Mouse (Mus musculus) c-Kit-positive CD71-positive TER-119-negative erythroid progenitor cells, embryonic 14.5 days (primary cell): Measurements from ENCODE around the gene Il15.

Experiments
- DNase-seq: peaks from one replicate; pipeline ENCODE4 v3.0.0-alpha.2; 2013; ENCODE audit warnings: low read depth

Il15 gene

DNA sequence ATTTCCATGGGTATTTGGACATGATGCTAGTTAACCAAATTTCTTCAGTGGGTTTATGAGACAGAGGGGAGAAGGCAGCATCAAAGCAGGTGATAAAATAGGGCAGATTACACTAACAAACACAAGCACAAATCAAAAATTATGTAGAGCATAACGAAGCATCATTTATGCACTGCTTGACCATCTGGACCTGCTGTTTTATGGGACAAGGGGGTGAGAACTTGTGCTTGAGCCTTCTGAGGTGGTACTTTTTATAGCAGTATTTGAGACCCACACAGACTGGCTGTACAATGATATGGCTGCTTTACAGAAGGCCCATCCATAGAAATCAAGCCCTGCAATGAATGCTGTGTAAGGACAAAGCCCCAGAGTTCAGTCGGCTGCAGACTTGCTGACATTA is 46.9 kb downstream of the Il15 start:
- DNase-seq = no peak

DNA sequence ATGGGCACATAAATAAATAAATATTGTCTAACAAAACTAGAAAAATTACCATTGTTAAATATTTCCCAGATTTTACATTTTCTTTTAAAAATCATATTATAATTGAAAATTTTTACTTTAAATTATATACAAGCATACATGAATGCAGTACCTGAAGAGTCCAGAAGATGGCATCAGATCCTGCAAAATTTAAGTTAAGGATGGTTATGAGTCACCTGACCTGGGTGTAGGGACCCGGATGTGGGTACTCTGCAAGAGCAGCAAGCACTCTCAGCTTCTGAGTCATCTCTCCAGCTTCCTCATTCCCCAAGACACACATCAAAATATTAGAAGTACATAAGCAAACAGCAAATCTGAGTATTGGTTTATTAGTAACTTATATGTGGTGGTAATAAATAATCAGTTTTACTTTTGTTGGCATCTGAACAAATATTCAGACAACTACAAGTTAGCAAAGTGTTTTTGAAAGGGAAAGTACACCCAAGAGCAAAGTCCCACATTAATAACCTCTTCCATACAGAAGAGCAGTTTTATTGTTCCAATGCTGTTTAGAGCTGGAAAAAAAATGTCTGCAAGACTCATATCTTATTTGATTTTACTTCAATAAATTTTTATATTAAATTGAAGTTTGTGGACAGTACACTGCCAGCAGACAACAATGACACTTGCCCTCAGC is 51.6 kb downstream of the Il15 start:
- peak; percentile 20 for DNase-seq

DNA sequence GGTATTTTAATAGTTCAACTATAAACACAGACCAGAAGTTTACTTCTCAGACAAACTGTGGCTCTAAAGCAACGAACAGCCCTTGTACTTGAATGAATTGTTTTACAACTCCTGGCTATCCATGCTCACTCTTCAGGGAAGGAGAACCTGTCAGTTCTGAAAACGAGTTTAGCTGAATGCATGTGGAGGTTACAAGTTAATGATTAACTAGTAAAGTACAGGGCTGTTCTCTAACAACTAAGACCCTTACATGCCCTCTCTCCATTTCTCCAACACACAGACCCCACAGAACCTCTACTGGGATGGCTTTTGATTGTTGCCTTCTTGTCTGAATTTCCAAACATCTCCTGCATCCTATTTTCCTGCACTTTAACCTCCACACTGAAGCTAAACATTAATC is 53.7 kb downstream of the Il15 start:
- no peak for DNase-seq

DNA sequence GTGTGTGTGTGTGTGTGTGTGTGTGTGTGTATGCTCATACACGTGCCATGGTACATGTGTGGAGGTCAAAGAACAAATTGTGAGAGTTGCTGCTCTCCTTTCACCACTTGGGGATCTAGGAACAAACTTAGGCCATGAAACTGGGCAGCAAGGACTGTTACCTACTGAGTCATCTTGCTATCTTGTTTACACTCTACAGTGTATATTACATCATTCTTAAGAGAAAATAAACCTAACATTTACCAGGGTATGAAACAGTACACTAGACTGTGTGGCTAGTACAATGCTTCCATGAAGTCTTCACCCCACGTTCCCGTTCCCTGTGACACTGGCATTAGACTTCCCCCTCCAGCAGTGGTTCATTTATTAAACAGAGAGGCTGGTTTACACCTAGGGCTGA is 56.5 kb downstream of the Il15 start:
- no peak for DNase-seq

DNA sequence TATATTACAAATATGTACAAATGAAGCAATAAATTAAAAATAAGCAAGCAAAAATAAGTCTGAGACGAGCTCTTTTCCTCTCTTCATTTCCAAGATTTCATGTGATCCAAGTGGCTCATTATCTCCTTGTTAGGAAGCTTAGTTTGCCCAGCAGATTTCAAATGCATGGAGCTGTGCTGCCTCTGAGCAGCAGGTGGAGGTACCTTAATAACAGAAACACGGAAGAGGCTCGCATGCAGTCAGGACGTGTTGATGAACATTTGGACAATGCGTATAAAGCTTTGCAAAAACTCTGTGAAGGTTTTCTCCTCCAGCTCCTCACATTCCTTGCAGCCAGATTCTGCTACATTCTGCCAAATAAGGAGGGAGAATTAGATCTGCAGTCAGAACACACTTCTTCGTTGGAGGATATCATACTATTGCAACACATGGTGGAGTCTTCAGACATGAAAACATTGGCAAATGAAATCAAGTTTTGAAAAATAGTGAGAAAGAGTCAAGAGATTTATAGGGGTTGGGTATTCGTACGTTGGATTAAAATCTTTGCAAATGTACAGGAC is 71.3 kb downstream of the Il15 start:
- DNase-seq = no peak

DNA sequence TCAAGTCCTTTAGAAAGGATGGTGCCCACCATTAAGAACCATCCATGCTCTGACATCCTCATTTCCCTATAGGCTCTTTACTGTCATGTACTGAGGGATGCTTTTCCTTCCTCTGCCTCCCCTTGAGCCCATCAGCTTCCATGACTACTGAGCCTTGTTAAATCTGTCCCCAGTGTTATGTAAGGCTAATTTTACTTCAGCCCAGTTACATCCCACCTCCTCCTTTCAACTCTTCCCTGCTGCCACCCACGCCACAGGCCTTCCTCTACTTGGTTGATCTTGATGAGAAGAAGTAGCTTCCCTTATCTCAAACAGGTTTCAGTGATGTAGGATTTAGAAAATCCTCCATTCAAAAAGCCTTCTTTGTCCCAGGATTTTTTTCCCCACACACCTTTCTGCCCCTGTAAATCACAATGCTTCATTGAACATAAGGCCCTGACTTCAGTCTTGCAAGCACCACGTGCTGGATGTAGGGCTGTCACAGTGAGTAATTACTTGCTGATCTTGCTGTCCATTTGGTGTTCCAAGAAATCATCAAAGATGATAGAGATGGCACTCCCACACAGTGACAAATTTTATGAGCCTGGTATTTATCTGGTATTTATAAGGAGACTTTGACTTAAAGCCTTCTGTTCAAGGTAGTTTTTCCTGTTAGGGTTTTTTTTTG is 74.9 kb downstream of the Il15 start:
- no peak for DNase-seq

DNA sequence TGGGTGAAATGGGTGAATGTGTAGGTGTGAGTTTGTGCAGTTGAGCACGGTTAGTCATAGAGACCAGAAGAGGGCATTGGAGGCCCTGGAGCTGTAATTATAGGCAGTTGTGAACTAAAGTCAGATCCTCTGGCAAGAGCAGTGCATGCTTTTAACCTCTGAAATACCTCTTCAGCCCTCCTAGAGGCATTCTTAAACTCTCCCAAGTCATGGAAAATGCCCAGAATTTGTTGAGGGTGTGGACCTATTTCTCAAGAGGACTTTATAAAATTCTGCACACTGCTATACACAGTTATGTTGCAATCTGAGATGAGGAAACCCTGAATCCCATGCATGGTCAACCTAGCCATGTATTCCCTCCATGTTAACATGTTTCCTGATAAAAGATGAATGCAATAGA is 77.0 kb downstream of the Il15 start:
- no peak for DNase-seq

DNA sequence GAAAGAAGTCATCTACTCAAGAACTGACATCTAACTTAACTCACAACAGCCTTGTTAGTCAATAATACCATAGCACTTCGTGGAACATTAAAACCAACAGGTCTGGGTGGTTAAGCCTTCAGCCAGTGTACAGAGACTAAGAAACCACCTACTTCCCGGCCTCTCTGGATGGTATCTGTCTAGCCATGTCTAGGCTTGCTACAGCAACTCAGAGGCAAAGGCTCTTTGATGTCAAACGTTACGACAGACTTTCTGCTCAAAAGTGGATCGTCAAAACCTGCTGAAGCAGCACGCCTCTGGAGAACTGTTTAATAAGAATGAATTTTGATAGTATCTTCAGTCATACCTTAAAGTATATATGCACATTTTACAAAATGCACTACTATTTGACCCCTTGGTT is 77.4 kb downstream of the Il15 start:
- no peak for DNase-seq

DNA sequence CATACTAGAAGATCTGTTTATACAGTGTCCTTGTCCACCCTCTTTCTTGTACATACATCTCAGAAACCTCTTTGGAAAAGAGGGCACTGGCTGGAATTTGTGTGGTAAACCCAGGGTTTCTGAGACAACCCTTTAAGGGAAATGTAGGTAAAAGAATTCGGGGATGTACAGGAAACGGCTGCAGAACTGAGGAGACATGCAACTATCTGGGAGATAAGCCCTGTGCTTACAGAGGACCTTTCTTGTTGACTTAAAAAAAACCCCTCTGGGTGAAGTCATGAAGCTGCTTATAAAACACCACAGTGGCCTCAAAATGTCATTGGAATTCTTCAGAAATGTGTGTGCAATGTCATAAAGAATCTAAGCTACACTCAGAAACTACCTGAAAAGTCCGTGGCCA is 85.6 kb downstream of the Il15 start:
- DNase-seq = no peak

DNA sequence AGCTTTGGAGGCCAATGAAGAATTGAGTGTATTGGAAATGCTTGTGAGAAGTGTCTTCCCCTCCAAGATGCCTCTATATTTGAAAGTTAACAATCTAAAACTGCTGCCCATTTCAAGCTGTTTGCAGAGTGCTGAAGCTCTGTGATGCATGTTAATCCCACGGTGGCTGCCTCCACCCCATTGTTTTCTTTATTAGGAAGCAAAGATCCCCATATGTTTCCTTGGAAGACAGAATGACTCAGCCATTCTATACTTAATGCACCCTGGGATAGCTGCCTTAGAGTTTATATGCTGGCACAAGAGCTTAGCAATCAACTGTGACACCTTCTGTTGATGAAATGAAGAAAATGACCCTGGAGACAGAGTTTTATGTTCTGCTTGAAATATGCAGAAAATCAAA is 96.6 kb downstream of the Il15 start:
- no peak for DNase-seq

DNA sequence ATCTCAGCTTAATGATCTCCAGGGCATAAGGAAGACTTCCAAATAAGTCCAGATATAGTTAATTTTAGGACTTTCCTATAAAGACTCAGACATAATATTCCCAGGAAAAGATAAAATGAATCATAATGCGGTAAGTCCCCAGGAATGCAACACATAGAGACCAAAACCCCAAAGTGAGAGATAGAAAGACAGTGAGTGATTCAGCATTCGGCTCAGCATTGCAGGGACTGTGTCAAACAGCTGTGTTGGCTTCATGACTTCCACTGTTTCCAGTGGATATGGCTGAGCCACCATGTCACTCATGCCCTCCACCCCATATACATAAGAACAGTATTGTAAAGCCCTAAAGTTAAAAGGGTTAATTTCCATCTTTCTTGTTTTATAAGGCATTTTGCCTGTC is 106.8 kb downstream of the Il15 start:
- no peak for DNase-seq

DNA sequence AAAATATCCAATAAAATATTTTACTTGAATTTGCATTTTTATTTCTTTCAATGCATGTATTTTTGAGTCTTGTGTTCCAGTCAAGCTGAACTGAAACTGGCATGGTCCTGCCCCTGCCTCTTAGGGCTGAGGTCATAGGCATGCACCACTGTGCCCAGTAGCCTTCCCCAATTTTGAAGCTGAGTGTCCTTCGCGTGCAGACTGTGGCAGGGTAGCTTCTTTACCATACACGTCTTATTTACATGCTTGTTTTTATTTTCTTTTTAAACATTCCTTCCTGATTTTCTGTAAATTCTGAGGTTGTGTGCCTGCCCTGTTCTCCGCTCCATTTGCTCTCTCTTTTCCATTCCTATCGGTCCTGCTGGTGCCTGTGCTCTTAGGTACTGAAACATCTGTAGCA is 111.4 kb downstream of the Il15 start:
- DNase-seq = no peak

DNA sequence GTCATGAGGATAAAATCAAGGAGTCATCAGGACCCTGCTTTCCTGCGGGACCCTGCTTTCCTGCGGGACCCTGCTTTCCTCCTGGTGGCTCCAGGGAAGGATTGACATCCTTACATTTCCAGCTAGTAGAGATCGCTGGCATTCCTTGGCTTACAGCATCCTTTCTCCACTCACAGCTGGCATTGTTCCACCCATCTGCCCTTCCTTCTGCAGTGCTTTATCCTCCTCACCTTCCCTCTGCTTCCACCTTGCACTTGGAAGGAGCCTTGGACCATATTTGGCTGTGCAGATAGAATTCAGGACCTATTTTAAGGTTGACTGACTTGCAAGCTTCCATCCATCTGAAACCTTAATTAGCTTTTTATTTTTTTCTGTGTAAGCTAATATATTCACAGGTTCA is 117.2 kb downstream of the Il15 start:
- no peak for DNase-seq

DNA sequence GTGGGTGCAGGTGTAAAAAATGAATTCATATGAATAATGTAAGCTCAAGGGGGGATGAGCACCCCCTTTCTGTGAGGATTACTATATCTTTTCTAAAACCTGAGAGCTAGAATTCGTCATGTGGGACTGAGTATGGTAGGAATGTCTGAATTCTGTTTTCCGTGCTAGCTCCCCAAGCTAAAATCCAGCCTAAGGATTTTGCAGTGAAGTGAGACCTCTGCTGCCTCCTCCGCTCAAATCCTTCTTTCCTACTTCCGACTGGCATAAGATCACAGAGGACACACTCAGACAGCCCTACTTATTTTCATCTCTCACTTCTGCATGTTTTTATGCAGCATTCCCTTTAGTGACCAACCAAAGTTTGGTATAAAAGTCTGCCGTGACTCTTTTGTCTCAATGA is 121.0 kb downstream of the Il15 start:
- no peak for DNase-seq
